Mouse (Mus musculus) midbrain, embryonic 10.5 days (tissue): ENCODE data around the gene 1700066M21Rik. TPM values are rescaled to one million over a fixed set of nuclear protein-coding genes. Genes with fewer than 3 reads are reported as not detected.

ENCODE experiments used
- DNase-seq: peaks from one replicate; pipeline ENCODE4 v3.0.0-alpha.2; 2017; ENCODE audit warnings: low spot score
- H3K27ac ChIP-seq: fragments of 300-500 bp; sonication (generic); replicated peaks from 2 replicates; pipeline ENCODE4 v1.5.1; 2016; ENCODE audit warnings: mild to moderate bottlenecking
- H3K27me3 ChIP-seq: fragments of 300-500 bp; sonication (generic); 2 replicates; pipeline ENCODE4 v1.6.1; 2016; ENCODE audit warnings: low read depth, mild to moderate bottlenecking; ENCODE audit not compliant: poor library complexity, severe bottlenecking
- H3K36me3 ChIP-seq: fragments of 300-500 bp; sonication (generic); 2 replicates; pipeline ENCODE4 v1.6.1; 2016; ENCODE audit warnings: mild to moderate bottlenecking, moderate library complexity
- H3K4me1 ChIP-seq: fragments of 300-500 bp; sonication (generic); 2 replicates; pipeline ENCODE4 v1.6.1; 2016
- H3K4me3 ChIP-seq: fragments of 300-500 bp; sonication (generic); 2 replicates; pipeline ENCODE4 v1.5.1; 2016; ENCODE audit warnings: mild to moderate bottlenecking, moderate library complexity
- H3K9me3 ChIP-seq: fragments of 300-500 bp; sonication (generic); replicated peaks from 2 replicates; pipeline ENCODE4 v1.6.1; 2016; ENCODE audit warnings: mild to moderate bottlenecking
- WGBS: fragments of 180-500 bp; shearing (Covaris S2); methylation state at CpG from one replicate; pipeline ENCODE4 v1.1.7; 2016; 5-methylcytosine and 5-hydroxymethylcytosine counted together
- polyA plus RNA-seq: library from polyadenylated mRNA; unstranded; fragments of >200 nt; fragmentation: Nextera tagmentation; extraction: Ambion mirVana; gene quantifications from 2 replicates; pipeline ENCODE4 v1.2.1, GENCODE M21; 2016

1700066M21Rik gene
- polyA plus RNA-seq: 9.3 and 9.7 TPM in 2 replicates

GRCm38 (mm10) chr1:57377376-57378341 lies at the start of gene 1700066M21Rik:
1700066M21Rik (plus strand) TSS chr1:57377620.
- Histone ChIP-seq H3K36me3 (peaks cover 4% of the 10 kb centered on the region; the same call in 1 of the 2 replicates), H3K27me3 (no peaks in the 10 kb centered on the region), H3K4me3 (peak within 1 kb of the TSS; percentile 95), H3K4me1 (peaks cover 16% of the 10 kb centered on the region), H3K9me3 (no peaks in the 10 kb centered on the region), H3K27ac (peak within 1 kb of the TSS; percentile 93)
- under 1% methylated on average over 81 of the region's 81 CpGs for WGBS
- DNase-seq: peak; percentile 97

- no peaks in the 10 kb centered on the region for H3K9me3 ChIP-seq
- H3K27ac ChIP-seq: no peak overlapping the region
- H3K4me3 ChIP-seq: no peak overlapping the region
- DNase-seq: no peak
- peaks cover 4% of the 10 kb centered on the region; the same call in 1 of the 2 replicates for H3K4me1 ChIP-seq
- no peaks in the 10 kb centered on the region for H3K27me3 ChIP-seq
- no peaks in the 10 kb centered on the region for H3K36me3 ChIP-seq
- whole genome bisulfite sequencing: 79% methylated on average over 5 of the region's 5 CpGs
Measured at GRCm38 (mm10) chr1:57329285-57330093, 47.9 kb upstream of the 1700066M21Rik start.

- Histone ChIP-seq H3K9me3 (no peaks in the 10 kb centered on the region), H3K4me3 (no peak overlapping the region), H3K27me3 (no peaks in the 10 kb centered on the region), H3K36me3 (no peaks in the 10 kb centered on the region), H3K4me1 (peaks cover 4% of the 10 kb centered on the region; the same call in 1 of the 2 replicates), H3K27ac (no peak overlapping the region)
- 87% methylated on average over 6 of the region's 6 CpGs for WGBS
- no peak for DNase-seq
Measured at GRCm38 (mm10) chr1:57330228-57330627, 47.2 kb upstream of the 1700066M21Rik start.

GRCm38 (mm10) chr1:57332040-57332439 lies 45.4 kb upstream of the 1700066M21Rik start:
- Histone ChIP-seq H3K4me1 (0 out of 2 replicates have a peak, but pooled peaks cover 4% of the 10 kb centered on the region), H3K36me3 (no peaks in the 10 kb centered on the region), H3K9me3 (no peaks in the 10 kb centered on the region), H3K4me3 (no peak overlapping the region), H3K27me3 (no peaks in the 10 kb centered on the region), H3K27ac (no peak overlapping the region)
- DNase-seq: no peak
- WGBS: 30% methylated on average over 4 of the region's 4 CpGs

- WGBS: 40% methylated on average over 11 of the region's 11 CpGs
- no peak overlapping the region for H3K27ac ChIP-seq
- no peaks in the 10 kb centered on the region for H3K27me3 ChIP-seq
- H3K9me3 ChIP-seq: no peaks in the 10 kb centered on the region
- H3K4me3 ChIP-seq: no peak overlapping the region
- DNase-seq: no peak
- 0 out of 2 replicates have a peak, but pooled peaks cover 4% of the 10 kb centered on the region for H3K4me1 ChIP-seq
- H3K36me3 ChIP-seq: no peaks in the 10 kb centered on the region
Measured at GRCm38 (mm10) chr1:57333550-57334213, 43.7 kb upstream of the 1700066M21Rik start.

- Histone ChIP-seq H3K36me3 (no peaks in the 10 kb centered on the region), H3K4me1 (0 out of 2 replicates have a peak, but pooled peaks cover 4% of the 10 kb centered on the region), H3K9me3 (no peaks in the 10 kb centered on the region), H3K27ac (no peak overlapping the region), H3K4me3 (no peak overlapping the region), H3K27me3 (no peaks in the 10 kb centered on the region)
- 88% methylated on average over 5 of the region's 5 CpGs for WGBS
- DNase-seq: no peak
Measured at GRCm38 (mm10) chr1:57335200-57335599, 42.2 kb upstream of the 1700066M21Rik start.

DNA sequence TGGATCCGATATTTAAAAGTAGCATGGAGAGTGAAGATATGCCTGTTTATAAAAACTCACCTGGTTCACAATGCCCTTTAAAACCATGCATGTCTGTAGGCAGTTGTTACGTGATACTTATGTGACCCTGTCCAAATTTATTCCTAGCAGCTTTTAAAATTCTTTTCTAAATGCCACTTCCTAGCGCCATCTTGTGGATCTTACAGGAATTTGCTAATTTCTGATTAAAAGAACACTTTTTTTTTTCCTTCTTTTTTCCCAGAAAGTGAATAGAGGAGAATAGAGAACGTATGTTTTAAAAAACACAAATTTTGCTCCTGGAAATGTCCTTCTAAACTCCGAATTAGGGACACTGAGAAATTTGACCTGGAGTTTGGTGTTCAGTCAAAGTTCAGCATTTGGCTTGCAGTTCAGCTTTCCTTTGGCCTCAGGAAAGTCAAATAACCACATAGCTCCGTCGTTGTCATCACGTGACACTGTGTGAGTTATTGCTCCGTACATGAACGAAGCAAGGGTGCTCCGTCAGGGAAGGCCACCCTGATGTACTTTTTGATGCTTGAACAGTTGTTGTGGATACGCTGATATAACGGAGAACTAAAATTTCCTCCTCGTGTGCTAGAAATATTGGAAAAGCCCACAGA lies 38.1 kb upstream of the 1700066M21Rik start:
- Histone ChIP-seq H3K9me3 (no peaks in the 10 kb centered on the region), H3K27me3 (no peaks in the 10 kb centered on the region), H3K27ac (no peak overlapping the region), H3K36me3 (no peaks in the 10 kb centered on the region), H3K4me3 (no peak overlapping the region), H3K4me1 (peaks cover 21% of the 10 kb centered on the region)
- no peak for DNase-seq
- 62% methylated on average over 14 of the region's 14 CpGs for WGBS

DNA sequence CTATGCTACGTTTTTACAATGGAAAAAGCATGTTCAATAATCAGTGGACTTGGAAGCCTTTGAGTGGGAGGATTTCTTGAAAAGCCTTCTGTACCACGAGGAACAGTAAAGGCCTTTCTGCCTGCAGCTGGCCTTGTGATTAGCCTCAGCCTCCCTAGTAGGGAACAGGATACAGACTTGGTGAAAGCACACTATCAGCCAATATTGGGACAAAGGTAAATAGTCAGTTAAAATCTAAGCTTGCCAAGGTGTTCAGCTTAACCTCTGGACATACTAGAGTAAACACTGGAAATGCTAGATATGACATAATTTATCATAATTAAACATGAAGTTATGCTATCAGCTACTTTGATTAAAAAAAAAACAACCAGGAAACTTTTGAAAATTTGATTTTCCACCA lies 36.2 kb upstream of the 1700066M21Rik start:
- 13% methylated on average over 2 of the region's 2 CpGs for WGBS
- Histone ChIP-seq H3K4me1 (peaks cover 28% of the 10 kb centered on the region), H3K27ac (no peak overlapping the region), H3K4me3 (no peak overlapping the region), H3K36me3 (no peaks in the 10 kb centered on the region), H3K9me3 (no peaks in the 10 kb centered on the region), H3K27me3 (no peaks in the 10 kb centered on the region)
- no peak for DNase-seq

GRCm38 (mm10) chr1:57347487-57347886 lies 29.9 kb upstream of the 1700066M21Rik start:
- Histone ChIP-seq H3K27ac (no peak overlapping the region), H3K4me1 (peaks cover 20% of the 10 kb centered on the region), H3K4me3 (no peak overlapping the region), H3K27me3 (no peaks in the 10 kb centered on the region), H3K9me3 (no peaks in the 10 kb centered on the region), H3K36me3 (no peaks in the 10 kb centered on the region)
- DNase-seq: no peak

DNA sequence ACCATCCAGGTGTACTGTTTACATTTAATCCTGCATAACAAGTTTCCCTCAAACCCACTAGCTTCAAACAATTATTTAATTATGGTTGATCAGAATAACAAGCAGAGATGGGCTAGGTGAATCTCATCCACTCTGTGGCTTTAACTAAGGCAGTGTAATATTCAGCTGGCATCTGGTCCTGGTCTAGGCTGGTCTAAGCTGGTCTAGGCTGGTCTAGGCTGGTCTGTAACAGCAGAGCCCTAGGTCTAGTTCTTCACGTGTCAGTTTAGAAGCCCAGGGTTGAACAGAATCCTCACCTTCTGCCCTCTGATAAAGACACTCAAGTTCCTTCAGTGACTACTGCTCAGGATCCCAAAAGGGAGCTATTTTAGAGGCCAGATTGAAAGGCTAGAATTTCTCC lies 25.5 kb upstream of the 1700066M21Rik start:
- 81% methylated on average over 1 of the region's 1 CpGs for WGBS
- Histone ChIP-seq H3K36me3 (no peaks in the 10 kb centered on the region), H3K4me3 (no peak overlapping the region), H3K9me3 (no peaks in the 10 kb centered on the region), H3K27me3 (no peaks in the 10 kb centered on the region), H3K4me1 (peaks cover 6% of the 10 kb centered on the region), H3K27ac (no peak overlapping the region)
- DNase-seq: no peak

GRCm38 (mm10) chr1:57358546-57358945 lies 18.9 kb upstream of the 1700066M21Rik start:
- Histone ChIP-seq H3K27ac (no peak overlapping the region), H3K27me3 (no peaks in the 10 kb centered on the region), H3K4me3 (no peak overlapping the region), H3K4me1 (no peaks in the 10 kb centered on the region), H3K9me3 (no peaks in the 10 kb centered on the region), H3K36me3 (no peaks in the 10 kb centered on the region)
- DNase-seq: no peak
- WGBS: 88% methylated on average over 5 of the region's 5 CpGs

DNA sequence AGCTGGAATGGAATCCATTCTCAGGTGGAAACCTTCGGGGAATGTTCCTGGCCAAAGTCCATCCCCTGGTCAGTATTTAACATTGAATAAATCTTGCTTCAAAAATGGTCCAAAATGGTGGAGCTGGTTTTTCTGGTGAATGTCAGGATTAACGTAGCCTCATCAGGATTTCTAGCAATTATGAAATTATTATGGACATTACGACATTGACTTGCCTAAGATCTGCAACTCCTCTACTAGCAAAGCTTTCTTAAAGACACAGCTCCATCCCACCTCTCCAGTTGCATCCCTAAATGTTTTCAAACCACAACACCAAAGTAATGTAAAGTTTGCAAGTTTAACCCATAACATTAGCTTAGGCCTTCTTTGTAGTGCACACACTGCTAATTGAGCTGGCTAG lies 10.0 kb upstream of the 1700066M21Rik start:
- 97% methylated on average over 3 of the region's 3 CpGs for WGBS
- H3K27me3 ChIP-seq: no peaks in the 10 kb centered on the region

More for the DNA sequence above, 10.0 kb upstream of the 1700066M21Rik start:
- Histone ChIP-seq H3K4me1 (no peaks in the 10 kb centered on the region), H3K36me3 (no peaks in the 10 kb centered on the region), H3K9me3 (no peaks in the 10 kb centered on the region), H3K27ac (no peak overlapping the region), H3K4me3 (no peak overlapping the region)
- no peak for DNase-seq
